In the genomic region with DNA sequence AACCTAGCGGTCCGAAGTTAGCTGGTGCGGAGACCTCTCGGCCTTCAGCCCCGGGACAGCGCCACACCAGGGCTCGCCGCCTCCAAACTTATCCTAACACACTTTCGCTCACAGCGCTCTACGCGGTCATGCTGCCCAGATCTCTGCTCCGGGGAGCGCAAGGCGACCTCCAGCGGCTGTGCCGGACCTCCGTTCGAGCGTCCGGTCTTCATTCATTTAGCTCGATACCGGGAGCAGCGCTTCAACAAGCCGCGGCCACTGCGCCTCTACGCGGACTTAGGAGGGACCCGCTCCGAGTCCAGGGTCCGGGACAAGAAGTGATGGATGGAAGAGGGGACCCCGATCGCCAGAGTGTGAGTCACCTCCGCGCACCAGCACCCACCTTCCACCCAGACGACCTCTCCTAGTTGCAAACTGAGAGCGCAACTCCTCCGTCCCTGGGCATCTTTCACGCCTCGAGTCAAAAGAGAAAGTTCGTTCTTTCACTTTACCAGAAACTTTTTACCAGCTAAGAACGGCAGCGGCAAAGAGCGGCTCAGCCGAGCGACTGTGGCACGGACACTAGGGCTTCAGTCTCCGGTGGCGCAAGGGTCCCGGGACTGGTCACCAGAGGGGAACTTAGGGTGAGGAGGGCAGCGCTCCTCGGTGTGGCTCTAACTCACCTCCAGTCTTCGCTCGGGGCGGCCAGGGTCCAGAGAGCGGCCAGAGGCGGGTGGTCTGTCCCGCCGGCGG, we compare ENCODE assay signal across 8 mouse cellular contexts. TPM values are rescaled to one million over a fixed set of nuclear protein-coding genes. Genes with fewer than 3 reads are reported as not detected.
DNase-seq lines count a peak whose midpoint lies in the region; ATAC-seq and TF ChIP-seq lines count a peak whose summit lies in the region.

No protein-coding gene starts in this region.

- peak; percentile 60 for TF ChIP-seq CTCF in midbrain, postnatal 0 days (IDR thresholded peaks at IDR 0.05)
- TF ChIP-seq CTCF in testis, adult 2 months (IDR thresholded peaks at IDR 0.05; ENCODE audit: control insufficient read depth, insufficient read depth, insufficient replicate concordance, low read depth, low read length) = no peak

- peak overlapping the region; percentile 55 for H3K9ac ChIP-seq in liver, embryonic 11.5 days (ENCODE audit: low read depth, low read length)
- peak overlapping the region; percentile 46 for H3K9ac ChIP-seq in midbrain, postnatal 0 days (replicated peaks; ENCODE audit: low read length, poor library complexity, severe bottlenecking)

- peaks cover 8% of the 10 kb centered on the region; the same call in 1 of the 2 replicates for H3K9me3 ChIP-seq in erythroblast, embryonic 14.5 days (ENCODE audit: control insufficient read depth, low read length)
- no peaks in the 10 kb centered on the region for H3K9me3 ChIP-seq in liver, embryonic 11.5 days (ENCODE audit: control insufficient read depth, low read length)
- H3K9me3 ChIP-seq in midbrain, postnatal 0 days (ENCODE audit: low read length) = no peaks in the 10 kb centered on the region

- intact Hi-C loops in gastrocnemius, postnatal 36 days (cut with DNase I) = loop anchor here (2.0 kb wide), 1 partner anchor 42 kb away; no protein-coding TSS in a partner anchor

- peak overlapping the region; percentile 56 for H3K4me3 ChIP-seq in erythroblast, embryonic 14.5 days (replicated peaks)
- peak overlapping the region; percentile 58 for H3K4me3 ChIP-seq in liver, embryonic 11.5 days (ENCODE audit: low read depth, low read length)
- H3K4me3 ChIP-seq in midbrain, postnatal 0 days (ENCODE audit: low read depth, low read length) = peak overlapping the region; percentile 55
- H3K4me3 ChIP-seq in testis, adult 2 months (ENCODE audit: control insufficient read depth, low read depth, low read length) = peak overlapping the region; percentile 58

- TF ChIP-seq POLR2A in testis, adult 2 months (IDR thresholded peaks at IDR 0.05; ENCODE audit: control insufficient read depth, low read depth, low read length) = no peak

- H3K4me1 ChIP-seq in erythroblast, embryonic 14.5 days (ENCODE audit: control insufficient read depth) = peaks cover 27% of the 10 kb centered on the region
- peaks cover 28% of the 10 kb centered on the region for H3K4me1 ChIP-seq in liver, embryonic 11.5 days (replicated peaks; ENCODE audit: control insufficient read depth, insufficient read depth, low read length)
- peaks cover 6% of the 10 kb centered on the region; the same call in 1 of the 2 replicates for H3K4me1 ChIP-seq in midbrain, postnatal 0 days (ENCODE audit: insufficient read depth, low read length)
- H3K4me1 ChIP-seq in testis, adult 2 months (ENCODE audit: control insufficient read depth, insufficient read depth, low read length) = peaks cover 24% of the 10 kb centered on the region

- under 1% methylated on average over 61 of the region's 61 CpGs for WGBS in liver, embryonic 11.5 days
- under 1% methylated on average over 61 of the region's 61 CpGs for WGBS in midbrain, postnatal 0 days

- peaks cover 100% of the 10 kb centered on the region for H3K27me3 ChIP-seq in erythroblast, embryonic 14.5 days (ENCODE audit: control insufficient read depth)
- H3K27me3 ChIP-seq in liver, embryonic 11.5 days (replicated peaks; ENCODE audit: control insufficient read depth, insufficient read depth, low read length) = peaks cover 89% of the 10 kb centered on the region
- peaks cover 50% of the 10 kb centered on the region for H3K27me3 ChIP-seq in midbrain, postnatal 0 days (ENCODE audit: insufficient read depth, low read length)
- peaks cover 4% of the 10 kb centered on the region for H3K27me3 ChIP-seq in testis, adult 2 months (ENCODE audit: control insufficient read depth, insufficient read depth, low read length)

- peak; percentile 65 to 71 for DNase-seq in cerebellum, postnatal 25 days
- DNase-seq in gastrocnemius, postnatal 36 days = peak; percentile 54 to 58
- peak; percentile 77 for DNase-seq in liver, embryonic 11.5 days (ENCODE audit: low spot score)
- DNase-seq in midbrain, postnatal 0 days (ENCODE audit: low spot score) = peak; percentile 59

- peak overlapping the region; percentile 97 for H3K4me2 ChIP-seq in liver, embryonic 11.5 days
- H3K4me2 ChIP-seq in midbrain, postnatal 0 days (ENCODE audit: low read depth, low read length, poor library complexity, severe bottlenecking) = peak overlapping the region; percentile 97

- no peaks in the 10 kb centered on the region for H3K36me3 ChIP-seq in erythroblast, embryonic 14.5 days (ENCODE audit: control insufficient read depth)
- H3K36me3 ChIP-seq in liver, embryonic 11.5 days (ENCODE audit: control insufficient read depth, insufficient read depth, low read length) = no peaks in the 10 kb centered on the region
- H3K36me3 ChIP-seq in midbrain, postnatal 0 days (ENCODE audit: insufficient read depth, low read length) = no peaks in the 10 kb centered on the region
- H3K36me3 ChIP-seq in testis, adult 2 months (ENCODE audit: control insufficient read depth, insufficient read depth, low read length) = no peaks in the 10 kb centered on the region

- ATAC-seq in erythroblast, adult 5-6 weeks (replicated peaks; ENCODE audit: low FRiP score, poor library complexity, severe bottlenecking) = no peak
- ATAC-seq in inflammation-experienced regulatory T-cells, adult 6 months = peak; percentile 7
- peak; percentile 32; the same call in 1 of the 2 replicates for ATAC-seq in liver, embryonic 11.5 days (replicated peaks; ENCODE audit: low FRiP score)
- ATAC-seq in midbrain, postnatal 0 days (ENCODE audit: low FRiP score) = no peak; the same call in 1 of the 2 replicates

- H3K27ac ChIP-seq in liver, embryonic 11.5 days (ENCODE audit: low read depth, low read length) = peak overlapping the region; percentile 40
- no peak overlapping the region for H3K27ac ChIP-seq in midbrain, postnatal 0 days (ENCODE audit: low read depth, low read length)
- H3K27ac ChIP-seq in testis, adult 2 months (ENCODE audit: control insufficient read depth, insufficient read depth, low read depth, low read length) = no peak overlapping the region

RNA-seq across cellular contexts. Expression of a gene that starts 18.0 kb away (rescaled TPM):
- polyA plus RNA-seq in erythroblast, embryonic 14.5 days (2012) = not detected in 2 replicates
- not detected in 2 replicates for total RNA-seq in erythroblast, adult 5-6 weeks (2015; ENCODE audit: low replicate concordance)
- total RNA-seq in erythroblast, adult 5-6 weeks (2017; ENCODE audit: low replicate concordance) = not detected in 2 replicates
- total RNA-seq in gastrocnemius, postnatal 36 days (2021) = not detected
- not detected for polyA plus RNA-seq in inflammation-experienced regulatory T-cells, adult 6 months (2017; shearing (Covaris generic))
- polyA plus RNA-seq in liver, embryonic 11.5 days (2014; fragmentation: Nextera tagmentation; extraction: Ambion mirVana) = not detected in 2 replicates
- total RNA-seq in midbrain, postnatal 0 days (2014; rRNA removed) = not detected in 2 replicates
- polyA plus RNA-seq in midbrain, postnatal 0 days (2015; fragmentation: Nextera tagmentation; extraction: Ambion mirVana) = not detected in 2 replicates
- polyA plus RNA-seq in testis, adult 2 months (2012; rRNA removed) = 80.7 and 82.4 TPM in 2 replicates

RNA-seq across cellular contexts. Expression of a gene that starts 35.2 kb away (rescaled TPM):
- 0.16 and 0.27 TPM in 2 replicates for polyA plus RNA-seq in erythroblast, embryonic 14.5 days (2012)
- 0.42 and 6.0 TPM in 2 replicates for total RNA-seq in erythroblast, adult 5-6 weeks (2015; ENCODE audit: low replicate concordance)
- total RNA-seq in erythroblast, adult 5-6 weeks (2017; ENCODE audit: low replicate concordance) = 3.2 and 13.4 TPM in 2 replicates
- 10 to 100 TPM; 11.9 to 18.8 TPM for total RNA-seq in gastrocnemius, postnatal 36 days (2021)
- polyA plus RNA-seq in inflammation-experienced regulatory T-cells, adult 6 months (2017; shearing (Covaris generic)) = not detected
- 3.1 and 3.6 TPM in 2 replicates for polyA plus RNA-seq in liver, embryonic 11.5 days (2014; fragmentation: Nextera tagmentation; extraction: Ambion mirVana)
- 0.80 and 3.5 TPM in 2 replicates for total RNA-seq in midbrain, postnatal 0 days (2014; rRNA removed)
- 1.2 and 1.3 TPM in 2 replicates for polyA plus RNA-seq in midbrain, postnatal 0 days (2015; fragmentation: Nextera tagmentation; extraction: Ambion mirVana)
- 0.16 TPM in 1 of 2 replicates, not detected in the other for polyA plus RNA-seq in testis, adult 2 months (2012; rRNA removed)

Comparison
In these comparisons a context has a peak if more than half of its experiments do, and no peak if none do; other contexts are left out.
1. ATAC-seq: peak in inflammation-experienced regulatory T-cells, adult 6 months (single experiment) and liver, embryonic 11.5 days (single experiment); none in erythroblast, adult 5-6 weeks (single experiment) and midbrain, postnatal 0 days (single experiment).
2. RNA of a gene that starts 18.0 kb away (polyA plus RNA-seq): 80.7 to 82.4 TPM in testis, adult 2 months; not detected in liver, embryonic 11.5 days, not detected in erythroblast, embryonic 14.5 days, not detected in inflammation-experienced regulatory T-cells, adult 6 months and not detected in midbrain, postnatal 0 days; every median in the first group is over 10 times any median in the second.
3. Peak in every context shown above with its lines, with median percentiles within 50 percentile points of each other: H3K4me3 ChIP-seq and DNase-seq.